Mouse (Mus musculus) forebrain, postnatal 0 days (tissue): ENCODE results near the gene Gm10192. TPM values are rescaled to one million over a fixed set of nuclear protein-coding genes. Genes with fewer than 3 reads are reported as not detected.

Experiments
- ATAC-seq: fragments of 200-750 bp; cut with Nextera tagmentation; 2 replicates; pipeline ENCODE4 v1.8.0; 2017; ENCODE audit warnings: mild to moderate bottlenecking, moderate library complexity
- DNase-seq: peaks from one replicate; pipeline ENCODE4 v3.0.0-alpha.2; 2015
- H3K27ac ChIP-seq: fragments of 300-500 bp; sonication (generic); 2 replicates; pipeline ENCODE4 v1.5.1; 2014; ENCODE audit warnings: low read depth, mild to moderate bottlenecking, antibody characterized with exemption, low read length, moderate library complexity, mixed read lengths
- H3K27me3 ChIP-seq: fragments of 300-500 bp; sonication (generic); 2 replicates; pipeline ENCODE4 v1.6.1; 2014; ENCODE audit warnings: mild to moderate bottlenecking, low read length, mixed read lengths; ENCODE audit not compliant: insufficient read depth
- H3K36me3 ChIP-seq: fragments of 300-500 bp; sonication (generic); 2 replicates; pipeline ENCODE4 v1.6.1; 2014; ENCODE audit warnings: mild to moderate bottlenecking, moderate library complexity; ENCODE audit not compliant: insufficient read depth
- H3K4me1 ChIP-seq: fragments of 300-500 bp; sonication (generic); 2 replicates; pipeline ENCODE4 v1.6.1; 2014; ENCODE audit warnings: antibody characterized with exemption; ENCODE audit not compliant: insufficient read depth
- H3K4me2 ChIP-seq: fragments of 300-500 bp; sonication (generic); 2 replicates; pipeline ENCODE4 v1.6.1; 2014; ENCODE audit warnings: low read depth, mild to moderate bottlenecking, moderate library complexity
- H3K4me3 ChIP-seq: fragments of 300-500 bp; sonication (generic); 2 replicates; pipeline ENCODE4 v1.5.1; 2014; ENCODE audit warnings: low read depth, low read length, mixed read lengths
- H3K9ac ChIP-seq: fragments of 300-500 bp; sonication (generic); 2 replicates; pipeline ENCODE4 v1.6.1; 2014; ENCODE audit warnings: mild to moderate bottlenecking
- H3K9me3 ChIP-seq: fragments of 300-500 bp; sonication (generic); 2 replicates; pipeline ENCODE4 v1.6.1; 2016; ENCODE audit warnings: low read length
- CTCF ChIP-seq: sonication (generic); IDR thresholded peaks from 2 replicates; pipeline ENCODE4 v1.5.1; 2016; ENCODE audit warnings: antibody characterized with exemption, control low read depth, low read depth
- WGBS: fragments of 180-500 bp; shearing (Covaris S2); extraction: QIAGEN DNeasy Blood & Tissue Kit; methylation state at CpG from one replicate; pipeline ENCODE4 v1.1.7; 2014; 5-methylcytosine and 5-hydroxymethylcytosine counted together
- polyA plus RNA-seq: library from polyadenylated mRNA; unstranded; fragments of >200 nt; fragmentation: Nextera tagmentation; extraction: Ambion mirVana; gene quantifications from 2 replicates; pipeline ENCODE4 v1.2.1, GENCODE M21; 2015
- total RNA-seq: library from RNA; depleted of rRNA; stranded (reverse); fragments of >200 nt; gene quantifications from 2 replicates; pipeline ENCODE4 v1.2.3, GENCODE M21; 2014

The Gm10192 gene
- total and polyA plus RNA-seq, 2 experiments from 2014 or later = not detected

DNA sequence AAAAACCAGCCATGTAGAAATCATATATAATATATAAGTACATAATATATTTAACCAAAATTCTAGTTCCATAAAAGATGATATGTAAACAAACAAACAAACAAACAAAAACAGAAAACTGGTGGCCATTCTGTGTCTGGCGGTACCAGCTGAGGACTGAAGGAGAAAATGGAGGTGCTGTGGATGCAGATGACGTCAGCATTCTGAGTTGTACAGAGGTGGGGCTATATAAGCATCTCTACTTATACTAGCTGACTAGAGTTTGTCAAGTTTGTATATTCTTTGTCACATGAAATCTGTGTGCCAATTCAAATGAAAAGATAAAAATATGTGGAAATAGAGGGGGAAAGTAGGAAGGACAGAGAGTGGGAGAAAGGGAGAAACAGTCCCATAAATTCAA is 9.6 kb upstream of the Gm10192 start:
- Histone ChIP-seq H3K4me1 (no peaks in the 10 kb centered on the region), H3K4me3 (no peak overlapping the region), H3K27me3 (no peaks in the 10 kb centered on the region), H3K9ac (no peak overlapping the region), H3K4me2 (no peak overlapping the region), H3K36me3 (no peaks in the 10 kb centered on the region), H3K27ac (no peak overlapping the region), H3K9me3 (no peaks in the 10 kb centered on the region)
- 50% methylated on average over 2 of the region's 2 CpGs for WGBS
- DNase-seq (no peak), ATAC-seq (no peak)
- TF ChIP-seq CTCF = no peak

DNA sequence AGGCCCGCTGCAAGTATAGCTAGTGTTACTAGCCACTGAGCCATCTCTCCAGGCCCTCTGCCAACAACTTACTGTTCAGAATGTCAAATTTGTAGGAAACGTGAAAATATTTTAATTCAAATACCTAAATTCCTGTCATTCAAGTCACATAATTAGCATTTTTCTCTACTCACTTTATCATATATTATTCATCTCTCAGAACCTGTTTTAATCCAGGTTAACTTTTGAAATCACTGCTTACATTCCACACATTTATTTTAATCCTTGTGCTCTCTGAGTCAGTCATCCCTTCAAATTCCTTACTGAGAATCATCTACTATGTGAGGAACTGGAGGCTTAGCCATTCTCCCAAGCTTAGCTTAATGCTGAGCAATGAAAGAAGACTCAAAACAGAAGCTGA is 2.6 kb downstream of the Gm10192 start:
- H3K4me1 ChIP-seq = no peaks in the 10 kb centered on the region
- TF ChIP-seq CTCF = no peak
- WGBS = 67% methylated on average over 2 of the region's 2 CpGs
- H3K9ac ChIP-seq = no peak overlapping the region
- H3K4me3 ChIP-seq = no peak overlapping the region
- no peaks in the 10 kb centered on the region for H3K27me3 ChIP-seq
- ATAC-seq (no peak), DNase-seq (no peak)
- no peak overlapping the region for H3K27ac ChIP-seq
- H3K9me3 ChIP-seq = no peaks in the 10 kb centered on the region
- no peak overlapping the region for H3K4me2 ChIP-seq
- no peaks in the 10 kb centered on the region for H3K36me3 ChIP-seq

DNA sequence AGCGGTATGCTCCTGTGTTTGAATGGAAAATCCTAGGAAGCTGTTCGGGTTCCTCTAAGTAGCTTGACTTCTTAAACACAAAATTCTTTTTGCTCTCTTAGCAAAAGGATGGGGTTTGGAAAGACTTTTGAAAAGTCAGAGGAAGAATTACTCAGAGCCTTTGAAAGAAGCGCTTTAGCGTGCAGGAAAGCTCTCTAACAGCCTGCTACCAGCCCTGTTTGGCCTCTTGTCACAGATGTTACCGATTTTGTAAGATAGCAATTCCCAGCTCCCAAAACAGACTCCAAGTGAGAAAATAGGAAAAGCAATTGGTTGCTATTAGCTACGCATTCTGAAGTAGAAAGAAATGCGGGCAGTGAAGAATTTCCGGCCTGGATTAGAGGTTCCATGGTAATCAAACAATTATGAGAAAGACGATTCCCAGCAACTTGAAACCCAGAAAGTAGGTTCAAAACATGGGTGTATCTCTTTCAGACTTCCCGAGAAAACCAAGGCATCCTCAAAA is 26.1 kb downstream of the Gm10192 start:
- Histone ChIP-seq H3K27ac (no peak overlapping the region), H3K27me3 (no peaks in the 10 kb centered on the region), H3K9me3 (no peaks in the 10 kb centered on the region), H3K4me3 (no peak overlapping the region), H3K4me2 (no peak overlapping the region), H3K4me1 (peaks cover 9% of the 10 kb centered on the region; the same call in 1 of the 2 replicates), H3K36me3 (no peaks in the 10 kb centered on the region), H3K9ac (no peak overlapping the region)
- WGBS = 47% methylated on average over 10 of the region's 10 CpGs
- no peak for TF ChIP-seq CTCF
- ATAC-seq = peak; percentile 42; the same call in 1 of the 2 replicates
- DNase-seq = peak; percentile 21

DNA sequence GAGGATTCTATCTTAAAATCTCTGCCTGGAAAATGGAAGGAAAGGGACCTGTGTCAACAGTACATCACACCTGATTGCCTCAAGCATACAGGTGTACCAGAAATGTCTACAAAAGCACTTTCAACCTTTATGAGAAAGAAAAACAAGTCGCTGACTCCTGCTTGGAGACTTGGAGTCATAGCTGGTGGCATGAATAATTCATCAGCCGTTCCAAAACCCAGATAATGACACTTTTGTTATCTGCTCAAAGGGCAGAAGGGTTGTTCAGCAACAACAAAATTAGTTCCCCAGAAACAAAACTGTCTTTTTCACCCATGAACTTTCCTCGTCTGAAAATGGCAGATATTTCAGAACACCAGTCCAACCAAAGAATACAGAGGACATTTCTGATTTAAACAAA is 26.9 kb downstream of the Gm10192 start:
- 29% methylated on average over 3 of the region's 3 CpGs for WGBS
- no peak overlapping the region for H3K4me3 ChIP-seq
- DNase-seq = no peak

DNA sequence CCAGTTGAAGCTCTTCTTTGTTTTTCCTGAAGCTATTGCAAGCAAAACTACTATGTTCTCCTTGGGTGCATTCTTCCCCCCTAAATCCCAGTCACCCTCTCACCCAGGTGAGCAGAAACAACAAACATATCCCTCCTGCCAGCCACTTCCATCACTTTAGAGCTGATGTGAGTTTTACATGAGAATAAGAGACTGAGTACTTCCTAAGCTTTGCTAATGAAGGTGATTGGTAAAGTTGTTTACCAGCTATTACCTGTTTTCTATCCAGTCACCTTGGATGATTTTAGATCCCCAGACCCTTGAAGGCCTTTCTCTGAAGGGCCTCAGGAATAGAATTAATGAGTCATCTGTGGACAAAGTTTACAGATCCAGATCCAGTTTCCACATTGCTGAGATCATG is 29.4 kb downstream of the Gm10192 start:
- Histone ChIP-seq H3K4me1 (peaks cover 9% of the 10 kb centered on the region; the same call in 1 of the 2 replicates), H3K4me2 (no peak overlapping the region), H3K27ac (no peak overlapping the region), H3K27me3 (no peaks in the 10 kb centered on the region), H3K36me3 (no peaks in the 10 kb centered on the region), H3K4me3 (no peak overlapping the region), H3K9ac (no peak overlapping the region), H3K9me3 (no peaks in the 10 kb centered on the region; the same call in 1 of the 2 replicates)
- DNase-seq (no peak), ATAC-seq (no peak)
- TF ChIP-seq CTCF = no peak

More for the DNA sequence above, 26.9 kb downstream of the Gm10192 start:
- H3K27ac ChIP-seq = no peak overlapping the region
- TF ChIP-seq CTCF = no peak
- H3K9ac ChIP-seq = no peak overlapping the region
- H3K27me3 ChIP-seq = no peaks in the 10 kb centered on the region
- H3K36me3 ChIP-seq = no peaks in the 10 kb centered on the region
- peaks cover 9% of the 10 kb centered on the region; the same call in 1 of the 2 replicates for H3K4me1 ChIP-seq
- ATAC-seq = no peak
- H3K9me3 ChIP-seq = no peaks in the 10 kb centered on the region
- no peak overlapping the region for H3K4me2 ChIP-seq

DNA sequence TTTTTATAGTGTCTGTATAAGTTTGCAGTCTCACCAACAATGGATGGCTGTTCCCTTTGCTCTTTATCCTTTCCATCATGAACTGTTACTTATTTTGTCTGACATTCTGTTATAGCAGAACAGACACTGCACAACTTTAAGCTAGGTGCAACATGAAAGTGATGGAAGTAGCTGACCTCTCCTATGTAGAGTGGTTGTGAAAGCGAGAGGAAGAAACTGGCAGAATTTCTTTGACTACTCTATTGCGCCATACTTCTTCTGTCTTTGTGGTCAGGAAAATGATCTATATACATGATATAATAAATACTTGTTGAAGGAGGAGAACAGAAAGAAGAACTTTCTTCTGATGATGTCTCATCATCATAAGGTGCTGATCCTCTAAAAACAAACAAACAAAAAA is 40.5 kb downstream of the Gm10192 start:
- 93% methylated on average over 2 of the region's 2 CpGs for WGBS

More for the DNA sequence above, 40.5 kb downstream of the Gm10192 start:
- Histone ChIP-seq H3K4me3 (no peak overlapping the region), H3K4me1 (no peaks in the 10 kb centered on the region), H3K9ac (no peak overlapping the region), H3K9me3 (no peaks in the 10 kb centered on the region), H3K27ac (no peak overlapping the region), H3K4me2 (no peak overlapping the region), H3K36me3 (no peaks in the 10 kb centered on the region), H3K27me3 (no peaks in the 10 kb centered on the region)
- no peak for TF ChIP-seq CTCF
- no peak for ATAC-seq
- no peak for DNase-seq
